Mouse (Mus musculus) gastrocnemius, postnatal 14 days (tissue): ENCODE measurements around the gene Rcan1. TPM values are rescaled to one million over a fixed set of nuclear protein-coding genes. Genes with fewer than 3 reads are reported as not detected.

ENCODE experiments used
- DNase-seq: peaks from one replicate; pipeline ENCODE4 v3.0.0; 2021; ENCODE audit warnings: mixed read lengths
- intact Hi-C: fragments of 180-260 bp; cut with DNase I; formaldehyde crosslinking; loops from one replicate; pipeline ENCODE4 v1.15.1; 2025; ENCODE audit warnings: low total_unique reads
- total RNA-seq, 2 experiments: library from RNA; stranded (reverse); gene quantifications; 2 replicates each; pipeline ENCODE4 v1.2.3; 2021

The Rcan1 gene
- total RNA-seq, 2 experiments from 2014 or later, result 42.3 to 60.5 TPM

GRCm38 (mm10) chr16:92478561-92479150 lies 8.0 kb upstream of the Rcan1 start:
- peak; percentile 67 for DNase-seq
- intact Hi-C loops, result no loop called here

- intact Hi-C loops, result no loop called here
- no peak for DNase-seq
These were observed 4.6 kb upstream of the Rcan1 start for GRCm38 (mm10) chr16:92475093-92475860.

- intact Hi-C loops, result no loop called here
These were observed 2.2 kb upstream of the Rcan1 start for GRCm38 (mm10) chr16:92472898-92473297.

GRCm38 (mm10) chr16:92468459-92468858 lies 2.2 kb downstream of the Rcan1 start:
- DNase-seq, result peak; percentile 49
- intact Hi-C loops, result no loop called here

More at GRCm38 (mm10) chr16:92472898-92473297, 2.2 kb upstream of the Rcan1 start:
- DNase-seq, result no peak

GRCm38 (mm10) chr16:92467041-92467440 lies 3.6 kb downstream of the Rcan1 start:
- no peak for DNase-seq
- intact Hi-C loops, result no loop called here

- DNase-seq, result peak; percentile 94
- intact Hi-C loops, result no loop called here
These were observed 4.8 kb downstream of the Rcan1 start for GRCm38 (mm10) chr16:92465642-92466526.

GRCm38 (mm10) chr16:92465226-92465625 lies 5.4 kb downstream of the Rcan1 start:
- DNase-seq, result no peak
- intact Hi-C loops, result no loop called here

- no peak for DNase-seq
These were observed 6.2 kb downstream of the Rcan1 start for GRCm38 (mm10) chr16:92464390-92464972.

GRCm38 (mm10) chr16:92461412-92461811 lies 9.3 kb downstream of the Rcan1 start:
- no peak for DNase-seq
- intact Hi-C loops, result no loop called here

More at GRCm38 (mm10) chr16:92464390-92464972, 6.2 kb downstream of the Rcan1 start:
- intact Hi-C loops, result no loop called here

GRCm38 (mm10) chr16:92457594-92457993 lies 13.1 kb downstream of the Rcan1 start:
- intact Hi-C loops, result loop anchor here (10.0 kb wide), 1 partner anchor 113 kb away; no protein-coding TSS in a partner anchor
- DNase-seq, result peak; percentile 57

- no peak for DNase-seq
- intact Hi-C loops, result loop anchor here (10.0 kb wide), 1 partner anchor 111 kb away; no protein-coding TSS in a partner anchor
These were observed 14.7 kb downstream of the Rcan1 start for GRCm38 (mm10) chr16:92455969-92456368.

- intact Hi-C loops, result loop anchor here (10.0 kb wide), 1 partner anchor 111 kb away; no protein-coding TSS in a partner anchor
- DNase-seq, result no peak
These were observed 15.2 kb downstream of the Rcan1 start for GRCm38 (mm10) chr16:92455488-92455887.

GRCm38 (mm10) chr16:92454495-92454894 lies 16.2 kb downstream of the Rcan1 start:
- DNase-seq, result no peak
- intact Hi-C loops, result loop anchor here (10.0 kb wide), 1 partner anchor 110 kb away; no protein-coding TSS in a partner anchor

GRCm38 (mm10) chr16:92454002-92454401 lies 16.7 kb downstream of the Rcan1 start:
- intact Hi-C loops, result loop anchor here (10.0 kb wide), 1 partner anchor 109 kb away; no protein-coding TSS in a partner anchor
- no peak for DNase-seq

GRCm38 (mm10) chr16:92452609-92453008 lies 18.1 kb downstream of the Rcan1 start:
- DNase-seq, result no peak
- intact Hi-C loops, result loop anchor here (10.0 kb wide), 1 partner anchor 108 kb away; no protein-coding TSS in a partner anchor

- no peak for DNase-seq
- intact Hi-C loops, result loop anchor here (10.0 kb wide), 1 partner anchor 107 kb away; no protein-coding TSS in a partner anchor
These were observed 19.1 kb downstream of the Rcan1 start for GRCm38 (mm10) chr16:92451516-92452072.

GRCm38 (mm10) chr16:92450331-92450730 lies 20.3 kb downstream of the Rcan1 start:
- intact Hi-C loops, result loop anchor here (10.0 kb wide), 1 partner anchor 106 kb away; no protein-coding TSS in a partner anchor
- DNase-seq, result no peak

GRCm38 (mm10) chr16:92449080-92449479 lies 21.6 kb downstream of the Rcan1 start:
- intact Hi-C loops, result loop anchor here (2.0 kb wide), 1 partner anchor 58 kb away; no protein-coding TSS in a partner anchor
- DNase-seq, result no peak

- no peak for DNase-seq
- intact Hi-C loops, result no loop called here
These were observed 25.3 kb downstream of the Rcan1 start for GRCm38 (mm10) chr16:92445377-92445776.
